Mouse (Mus musculus) embryonic facial prominence, embryonic 11.5 days (tissue): Measurements from ENCODE around the gene Prox2. TPM values are rescaled to one million over a fixed set of nuclear protein-coding genes. Genes with fewer than 3 reads are reported as not detected.
"Not testable (repeated sequence)": the region's sequence is repeated elsewhere in the genome, so short reads cannot be mapped to it uniquely, and the experiment has no call there.

Experiments
- ATAC-seq: fragments of 200-750 bp; cut with Nextera tagmentation; replicated peaks from 2 replicates; pipeline ENCODE4 v1.8.0; 2017; ENCODE audit warnings: low read depth; ENCODE audit not compliant: insufficient number of reproducible peaks, low FRiP score, low TSS enrichment
- DNase-seq: peaks from one replicate; pipeline ENCODE4 v3.0.0-alpha.2; 2015; ENCODE audit warnings: low spot score
- H3K27ac ChIP-seq: fragments of 300-500 bp; sonication (generic); replicated peaks from 2 replicates; pipeline ENCODE4 v1.5.1; 2014; ENCODE audit warnings: mild to moderate bottlenecking, low read depth, low read length, control low read depth
- H3K27me3 ChIP-seq: fragments of 300-500 bp; sonication (generic); 2 replicates; pipeline ENCODE4 v1.6.1; 2014; ENCODE audit warnings: mild to moderate bottlenecking, low read length, moderate library complexity, mixed read lengths; ENCODE audit not compliant: control insufficient read depth, insufficient read depth
- H3K36me3 ChIP-seq: fragments of 300-500 bp; sonication (generic); replicated peaks from 2 replicates; pipeline ENCODE4 v1.6.1; 2014; ENCODE audit warnings: low read depth, mild to moderate bottlenecking, low read length, moderate library complexity, mixed read lengths; ENCODE audit not compliant: control insufficient read depth, insufficient read depth
- H3K4me1 ChIP-seq: fragments of 300-500 bp; sonication (generic); 2 replicates; pipeline ENCODE4 v1.6.1; 2014; ENCODE audit warnings: low read length, mixed read lengths; ENCODE audit not compliant: control insufficient read depth, insufficient read depth
- H3K4me2 ChIP-seq: fragments of 300-500 bp; sonication (generic); 2 replicates; pipeline ENCODE4 v1.6.1; 2014; ENCODE audit warnings: low read depth, mild to moderate bottlenecking, control low read depth, low read length, moderate library complexity
- H3K4me3 ChIP-seq: fragments of 300-500 bp; sonication (generic); 2 replicates; pipeline ENCODE4 v1.5.1; 2014; ENCODE audit warnings: low read depth, low read length, control low read depth
- H3K9ac ChIP-seq: fragments of 300-500 bp; sonication (generic); replicated peaks from 2 replicates; pipeline ENCODE4 v1.6.1; 2014; ENCODE audit warnings: mild to moderate bottlenecking, control low read depth, low read length
- H3K9me3 ChIP-seq: fragments of 300-500 bp; sonication (generic); replicated peaks from 2 replicates; pipeline ENCODE4 v1.6.1; 2016; ENCODE audit warnings: mild to moderate bottlenecking, low read length, inconsistent platforms, mixed read lengths; ENCODE audit not compliant: control insufficient read depth
- WGBS: fragments of 180-500 bp; shearing (Covaris S2); extraction: QIAGEN DNeasy Blood & Tissue Kit; methylation state at CpG from one replicate; pipeline ENCODE4 v1.1.7; 2014; 5-methylcytosine and 5-hydroxymethylcytosine counted together
- polyA plus RNA-seq: library from polyadenylated mRNA; unstranded; fragments of >200 nt; fragmentation: Nextera tagmentation; extraction: Ambion mirVana; gene quantifications from 2 replicates; pipeline ENCODE4 v1.2.1, GENCODE M21; 2014

Prox2 gene
- polyA plus RNA-seq, 1 experiment from 2014 or later: 2.9 TPM

DNA sequence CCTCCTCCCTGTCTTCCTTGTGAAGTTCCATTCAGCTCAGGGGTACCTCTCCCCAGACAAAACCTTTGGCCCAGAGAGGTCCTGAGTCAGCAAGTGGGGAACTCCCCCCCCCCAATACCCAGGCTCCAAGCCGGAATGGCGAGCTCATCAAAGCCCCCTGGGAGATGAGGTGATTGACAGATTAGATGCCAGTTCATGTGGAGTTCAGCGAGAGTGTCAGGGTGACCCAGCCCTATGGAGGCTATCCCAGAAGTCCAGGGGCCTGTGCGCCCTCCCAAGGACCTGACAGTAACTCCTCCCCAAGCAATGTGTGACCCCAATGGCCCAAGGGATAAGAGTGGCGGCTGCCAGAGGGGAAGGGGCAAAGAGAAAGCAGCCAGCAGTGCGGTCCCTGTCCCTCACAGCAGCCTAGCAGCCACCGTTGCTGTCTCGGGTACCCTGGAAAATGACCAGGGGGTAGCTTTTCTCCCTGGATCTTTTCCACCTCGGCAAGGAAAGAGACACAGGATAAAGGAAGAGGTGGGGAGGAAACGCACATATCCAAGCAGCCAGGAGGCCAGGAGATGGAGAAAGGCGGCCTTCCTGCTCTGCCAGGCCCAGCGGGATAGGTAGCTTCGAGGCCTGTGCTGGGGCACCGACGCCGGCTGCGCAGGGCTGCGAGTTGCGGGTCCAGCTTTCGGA, 39.9 kb upstream of the Prox2 start:
- DNase-seq (no peak), ATAC-seq (no peak)
- H3K4me2 ChIP-seq: peak overlapping the region; percentile 33
- 6% methylated on average over 20 of the region's 20 CpGs for WGBS
- peaks cover 3% of the 10 kb centered on the region for H3K4me1 ChIP-seq
- H3K36me3 ChIP-seq: no peaks in the 10 kb centered on the region
- H3K9me3 ChIP-seq: no peaks in the 10 kb centered on the region
- H3K9ac ChIP-seq: peak overlapping the region; percentile 32; the same call in 1 of the 2 replicates
- H3K4me3 ChIP-seq: peak overlapping the region; percentile 19
- H3K27me3 ChIP-seq: peaks cover 13% of the 10 kb centered on the region
- no peak overlapping the region for H3K27ac ChIP-seq

DNA sequence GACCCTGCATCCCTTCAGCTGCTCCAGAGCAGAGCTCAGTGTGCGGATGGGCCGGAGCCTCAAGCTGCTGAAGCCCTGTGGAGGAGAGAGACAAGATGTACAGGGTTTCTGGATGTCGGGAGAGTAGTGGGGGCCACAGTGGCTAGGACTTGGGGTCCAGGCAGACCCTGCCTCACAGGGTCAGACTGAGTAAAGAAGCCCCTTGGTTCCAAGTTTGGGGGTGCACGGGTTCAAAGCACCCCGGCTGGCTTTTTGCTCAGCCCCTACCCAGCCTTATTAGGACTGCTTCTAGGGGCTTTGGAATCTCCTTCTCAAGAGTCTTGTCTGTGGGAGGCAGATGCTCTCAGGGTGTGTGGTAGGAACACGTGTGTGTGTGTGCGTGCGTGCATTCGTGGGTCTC, 36.3 kb upstream of the Prox2 start:
- ATAC-seq: no peak
- 77% methylated on average over 9 of the region's 9 CpGs for WGBS
- no peak overlapping the region for H3K27ac ChIP-seq

DNA sequence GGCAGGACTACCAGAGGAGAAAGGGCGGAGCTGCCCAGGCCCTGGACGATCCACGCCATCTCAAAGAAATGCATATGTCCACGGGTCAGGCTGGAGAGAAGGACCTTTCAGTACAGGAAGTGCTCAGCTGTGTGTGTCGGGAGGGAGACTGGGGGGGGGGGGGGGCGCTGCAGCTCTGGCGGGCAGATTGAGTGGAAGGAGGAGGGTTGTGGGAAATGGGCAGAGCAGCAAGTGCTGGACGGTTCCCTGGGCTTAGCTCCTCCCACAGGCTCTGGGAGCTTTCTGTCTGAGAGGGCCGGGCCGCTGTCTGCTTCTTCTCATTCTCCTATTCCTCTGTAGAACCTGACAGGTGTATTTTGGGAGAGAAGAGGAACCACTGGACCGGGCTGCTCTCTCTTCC, 35.8 kb upstream of the Prox2 start:
- peaks cover 3% of the 10 kb centered on the region for H3K4me1 ChIP-seq
- ATAC-seq (no peak), DNase-seq (no peak)
- no peak overlapping the region for H3K9ac ChIP-seq
- 29% methylated on average over 10 of the region's 11 CpGs for WGBS
- H3K36me3 ChIP-seq: no peaks in the 10 kb centered on the region
- H3K27me3 ChIP-seq: peaks cover 12% of the 10 kb centered on the region
- H3K4me2 ChIP-seq: no peak overlapping the region
- H3K4me3 ChIP-seq: no peak overlapping the region
- no peak overlapping the region for H3K27ac ChIP-seq
- no peaks in the 10 kb centered on the region for H3K9me3 ChIP-seq

More for the DNA sequence above, 36.3 kb upstream of the Prox2 start:
- Histone ChIP-seq H3K4me3 (no peak overlapping the region), H3K4me2 (no peak overlapping the region), H3K9me3 (no peaks in the 10 kb centered on the region), H3K9ac (no peak overlapping the region), H3K36me3 (no peaks in the 10 kb centered on the region), H3K4me1 (peaks cover 3% of the 10 kb centered on the region), H3K27me3 (peaks cover 13% of the 10 kb centered on the region)
- no peak for DNase-seq

DNA sequence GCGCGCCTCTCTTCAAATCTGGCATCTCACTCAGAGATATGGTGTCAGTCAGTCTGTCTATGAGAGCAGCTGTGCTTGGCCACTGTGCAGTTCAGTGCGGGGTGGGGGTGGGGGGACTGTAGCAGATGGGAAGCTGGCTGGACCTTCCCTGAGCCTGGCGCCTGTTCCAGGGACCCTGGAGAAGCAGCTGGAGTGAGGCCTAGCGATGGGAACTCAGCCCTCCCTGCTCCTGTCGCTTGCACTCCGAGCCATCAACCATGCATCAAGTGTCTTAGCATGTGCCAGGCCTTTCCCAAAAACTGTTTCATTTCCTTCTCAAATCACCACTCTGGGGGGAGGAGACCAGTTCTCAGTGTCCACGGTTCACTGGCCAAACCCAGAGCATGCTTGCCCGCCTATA, 35.1 kb upstream of the Prox2 start:
- H3K27me3 ChIP-seq: peaks cover 5% of the 10 kb centered on the region
- no peak for DNase-seq
- ATAC-seq: no peak

DNA sequence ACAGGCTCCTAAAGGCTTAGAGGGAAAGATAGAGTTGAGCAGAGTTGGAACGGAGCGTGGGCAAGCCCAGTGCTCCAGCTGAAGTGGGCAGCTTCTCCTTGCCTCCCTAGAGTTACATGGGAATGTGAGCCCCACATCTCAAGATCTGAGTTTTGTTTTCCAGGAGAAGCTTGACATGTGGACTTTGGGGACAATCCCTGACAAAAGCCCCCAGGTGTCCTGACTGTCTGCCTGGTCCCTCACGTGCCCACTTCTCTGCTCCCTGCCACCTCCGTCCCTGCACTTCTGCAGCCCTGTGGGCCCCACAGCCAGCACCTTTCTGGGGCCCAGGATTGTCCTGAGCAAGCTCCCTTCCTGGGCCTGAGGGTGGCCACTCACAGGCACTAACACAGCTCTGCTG, 34.3 kb upstream of the Prox2 start:
- 81% methylated on average over 4 of the region's 4 CpGs for WGBS
- peaks cover 3% of the 10 kb centered on the region for H3K4me1 ChIP-seq
- DNase-seq (no peak), ATAC-seq (no peak)
- H3K27me3 ChIP-seq: no peaks in the 10 kb centered on the region
- no peak overlapping the region for H3K27ac ChIP-seq
- no peak overlapping the region for H3K4me3 ChIP-seq
- no peaks in the 10 kb centered on the region for H3K36me3 ChIP-seq
- no peak overlapping the region for H3K4me2 ChIP-seq
- H3K9me3 ChIP-seq: no peaks in the 10 kb centered on the region
- H3K9ac ChIP-seq: no peak overlapping the region

More for the DNA sequence above, 35.1 kb upstream of the Prox2 start:
- Histone ChIP-seq H3K9ac (no peak overlapping the region), H3K27ac (no peak overlapping the region), H3K36me3 (no peaks in the 10 kb centered on the region), H3K4me2 (no peak overlapping the region), H3K4me3 (no peak overlapping the region), H3K9me3 (no peaks in the 10 kb centered on the region), H3K4me1 (peaks cover 3% of the 10 kb centered on the region)
- WGBS: 69% methylated on average over 9 of the region's 9 CpGs

DNA sequence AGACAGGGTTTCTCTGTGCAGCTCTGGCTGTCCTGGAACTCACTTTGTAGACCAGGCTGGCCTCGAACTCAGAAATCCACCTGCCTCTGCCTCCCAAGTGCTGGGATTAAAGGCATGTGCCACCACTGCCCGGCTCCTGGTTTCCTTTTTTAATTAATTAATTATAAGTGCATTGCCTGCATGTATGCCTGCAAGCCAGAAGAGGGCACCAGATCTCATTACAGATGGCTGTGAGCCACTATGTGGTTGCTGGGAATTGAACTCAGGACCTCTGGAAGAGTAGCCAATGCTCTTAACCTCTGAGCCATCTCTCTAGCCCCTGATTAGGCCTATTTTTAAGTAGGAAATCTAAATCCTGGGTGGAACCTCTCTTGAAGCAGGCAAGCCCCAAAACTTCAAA, 33.7 kb upstream of the Prox2 start:
- not testable (repeated sequence) for H3K36me3 ChIP-seq, ATAC-seq, H3K9ac ChIP-seq, H3K4me1 ChIP-seq, H3K27me3 ChIP-seq, DNase-seq, H3K4me3 ChIP-seq, H3K27ac ChIP-seq, H3K4me2 ChIP-seq, H3K9me3 ChIP-seq
- 61% methylated on average over 2 of the region's 2 CpGs for WGBS

DNA sequence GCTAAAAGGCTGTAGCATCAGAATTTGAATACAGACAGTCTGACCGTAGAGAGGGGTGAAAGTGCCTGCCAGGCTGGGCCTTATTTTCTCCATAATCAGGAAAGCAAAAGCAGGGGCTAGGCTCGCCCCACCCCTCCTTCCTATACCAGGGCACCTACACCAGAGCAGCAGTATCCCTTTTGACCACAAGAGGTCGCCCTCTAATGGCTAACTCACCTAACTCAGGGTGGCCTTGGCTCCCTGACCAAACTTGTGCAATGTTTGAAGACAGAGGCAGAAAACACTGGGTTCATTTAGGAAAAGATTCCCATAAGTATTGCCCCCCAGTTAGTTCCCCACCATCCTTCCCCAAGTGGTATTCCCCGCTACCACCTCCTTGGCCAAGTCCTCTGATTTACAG, 32.2 kb upstream of the Prox2 start:
- DNase-seq (peak; percentile 92), ATAC-seq (0 out of 2 replicates have a peak, but pooled peaks have one; percentile 35)
- Histone ChIP-seq H3K4me3 (no peak overlapping the region), H3K9ac (no peak overlapping the region), H3K4me1 (peaks cover 3% of the 10 kb centered on the region), H3K4me2 (no peak overlapping the region), H3K27me3 (no peaks in the 10 kb centered on the region), H3K9me3 (no peaks in the 10 kb centered on the region), H3K36me3 (no peaks in the 10 kb centered on the region), H3K27ac (no peak overlapping the region)
- 17% methylated on average over 4 of the region's 4 CpGs for WGBS

DNA sequence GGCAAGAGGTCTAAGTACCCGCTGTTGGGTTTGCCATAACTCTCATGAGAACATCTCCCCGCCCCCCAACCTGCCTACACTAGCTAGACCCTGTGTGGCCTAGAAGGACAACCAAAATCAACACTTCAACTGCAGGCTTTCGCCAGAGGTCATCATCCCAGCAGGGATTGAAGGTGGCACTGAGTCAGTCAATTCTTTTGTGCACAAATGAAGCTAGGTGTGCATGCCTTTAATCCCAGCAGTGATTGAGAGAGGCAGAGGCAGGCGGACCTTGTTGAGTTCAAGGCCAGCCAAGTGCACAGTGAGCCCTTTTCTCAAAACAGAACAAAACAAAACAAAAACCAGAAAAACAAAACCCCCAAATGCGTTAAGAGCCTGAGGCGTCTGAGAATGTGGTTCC, 30.5 kb upstream of the Prox2 start:
- no peaks in the 10 kb centered on the region for H3K27me3 ChIP-seq
- ATAC-seq (no peak), DNase-seq (no peak)
- H3K36me3 ChIP-seq: no peaks in the 10 kb centered on the region
- H3K9me3 ChIP-seq: no peaks in the 10 kb centered on the region
- WGBS: 76% methylated on average over 6 of the region's 6 CpGs
- H3K9ac ChIP-seq: no peak overlapping the region
- no peaks in the 10 kb centered on the region; the same call in 1 of the 2 replicates for H3K4me1 ChIP-seq
- H3K27ac ChIP-seq: no peak overlapping the region
- no peak overlapping the region for H3K4me2 ChIP-seq
- no peak overlapping the region for H3K4me3 ChIP-seq
